Mouse (Mus musculus) stomach, embryonic 15.5 days (tissue): ENCODE results near the gene Wdr82. TPM values are rescaled to one million over a fixed set of nuclear protein-coding genes. Genes with fewer than 3 reads are reported as not detected.
"Not testable (repeated sequence)": the region's sequence is repeated elsewhere in the genome, so short reads cannot be mapped to it uniquely, and the experiment has no call there.

Source experiments
- ATAC-seq: fragments of 200-750 bp; cut with Nextera tagmentation; 2 replicates; pipeline ENCODE4 v1.8.0; 2017; ENCODE audit warnings: low read depth, moderate number of reproducible peaks, moderate TSS enrichment; ENCODE audit not compliant: insufficient read depth, low FRiP score
- H3K27ac ChIP-seq: fragments of 300-500 bp; sonication (generic); 2 replicates; pipeline ENCODE4 v1.5.1; 2015; ENCODE audit warnings: mild to moderate bottlenecking, inconsistent platforms
- H3K27me3 ChIP-seq: fragments of 300-500 bp; sonication (generic); replicated peaks from 2 replicates; pipeline ENCODE4 v1.6.1; 2015; ENCODE audit warnings: inconsistent platforms
- H3K36me3 ChIP-seq: fragments of 300-500 bp; sonication (generic); 2 replicates; pipeline ENCODE4 v1.6.1; 2015; ENCODE audit warnings: inconsistent platforms
- H3K4me1 ChIP-seq: fragments of 300-500 bp; sonication (generic); 2 replicates; pipeline ENCODE4 v1.6.1; 2015; ENCODE audit warnings: inconsistent platforms
- H3K4me2 ChIP-seq: fragments of 300-500 bp; sonication (generic); 2 replicates; pipeline ENCODE4 v1.6.1; 2015; ENCODE audit warnings: mild to moderate bottlenecking, inconsistent platforms
- H3K4me3 ChIP-seq: fragments of 300-500 bp; sonication (generic); replicated peaks from 2 replicates; pipeline ENCODE4 v1.5.1; 2015; ENCODE audit warnings: inconsistent platforms
- H3K9ac ChIP-seq: fragments of 300-500 bp; sonication (generic); 2 replicates; pipeline ENCODE4 v1.6.1; 2015; ENCODE audit warnings: inconsistent platforms
- H3K9me3 ChIP-seq: fragments of 300-500 bp; sonication (generic); 2 replicates; pipeline ENCODE4 v1.6.1; 2016; ENCODE audit warnings: inconsistent platforms
- WGBS: fragments of 180-500 bp; shearing (Covaris S2); methylation state at CpG from one replicate; pipeline ENCODE4 v1.1.7; 2015; 5-methylcytosine and 5-hydroxymethylcytosine counted together
- polyA plus RNA-seq: library from polyadenylated mRNA; unstranded; fragments of >200 nt; fragmentation: Nextera tagmentation; extraction: Ambion mirVana; gene quantifications from 2 replicates; pipeline ENCODE4 v1.2.1, GENCODE M21; 2015

Gene Wdr82
- polyA plus RNA-seq, 1 experiment from 2014 or later = 20.4 TPM

- Histone ChIP-seq H3K36me3 (no peaks in the 10 kb centered on the region), H3K9me3 (no peaks in the 10 kb centered on the region), H3K27me3 (no peaks in the 10 kb centered on the region), H3K27ac (no peak overlapping the region), H3K4me3 (no peak overlapping the region), H3K9ac (no peak overlapping the region), H3K4me2 (no peak overlapping the region), H3K4me1 (0 out of 2 replicates have a peak, but pooled peaks cover 3% of the 10 kb centered on the region)
- 54% methylated on average over 1 of the region's 1 CpGs for WGBS
- ATAC-seq = no peak
These were observed 3.0 kb upstream of the Wdr82 start for GRCm38 (mm10) chr9:106167703-106168102.

- ATAC-seq, H3K27me3 ChIP-seq, H3K27ac ChIP-seq, H3K36me3 ChIP-seq, H3K4me3 ChIP-seq, H3K9me3 ChIP-seq, H3K9ac ChIP-seq, H3K4me2 ChIP-seq: not testable (repeated sequence)
- H3K4me1 ChIP-seq = peaks cover 14% of the 10 kb centered on the region
- WGBS = 89% methylated on average over 1 of the region's 1 CpGs
These were observed 1.7 kb upstream of the Wdr82 start for GRCm38 (mm10) chr9:106169006-106169405.

DNA sequence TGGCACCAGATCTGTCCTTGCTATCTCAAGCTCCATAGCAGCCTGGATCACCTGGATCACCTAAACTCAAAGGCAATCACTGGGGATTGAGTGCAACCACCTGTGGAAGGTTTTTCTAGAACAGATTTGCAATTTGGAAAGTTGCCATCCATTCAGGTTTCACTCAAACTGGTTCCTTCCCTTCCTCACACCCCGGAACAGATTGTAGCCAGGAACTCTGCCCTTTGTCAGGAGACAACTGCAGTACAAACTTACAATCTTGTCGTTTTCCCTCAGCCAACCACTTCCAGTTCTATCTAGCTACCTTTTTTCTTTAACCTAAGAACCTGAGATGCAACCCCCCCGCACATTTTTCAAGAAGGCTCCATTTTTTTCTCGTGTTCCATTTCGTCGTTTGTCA, 811 bp upstream of the Wdr82 start:
- H3K36me3 ChIP-seq = no peaks in the 10 kb centered on the region
- H3K4me1 ChIP-seq = peaks cover 16% of the 10 kb centered on the region
- no peaks in the 10 kb centered on the region for H3K9me3 ChIP-seq
- 31% methylated on average over 6 of the region's 6 CpGs for WGBS
- no peak overlapping the region for H3K9ac ChIP-seq
- peak overlapping the region; percentile 94 for H3K4me2 ChIP-seq
- no peak for ATAC-seq
- peak overlapping the region; percentile 92 for H3K4me3 ChIP-seq
- H3K27ac ChIP-seq = peak overlapping the region; percentile 97; the same call in 1 of the 2 replicates
- no peaks in the 10 kb centered on the region for H3K27me3 ChIP-seq

DNA sequence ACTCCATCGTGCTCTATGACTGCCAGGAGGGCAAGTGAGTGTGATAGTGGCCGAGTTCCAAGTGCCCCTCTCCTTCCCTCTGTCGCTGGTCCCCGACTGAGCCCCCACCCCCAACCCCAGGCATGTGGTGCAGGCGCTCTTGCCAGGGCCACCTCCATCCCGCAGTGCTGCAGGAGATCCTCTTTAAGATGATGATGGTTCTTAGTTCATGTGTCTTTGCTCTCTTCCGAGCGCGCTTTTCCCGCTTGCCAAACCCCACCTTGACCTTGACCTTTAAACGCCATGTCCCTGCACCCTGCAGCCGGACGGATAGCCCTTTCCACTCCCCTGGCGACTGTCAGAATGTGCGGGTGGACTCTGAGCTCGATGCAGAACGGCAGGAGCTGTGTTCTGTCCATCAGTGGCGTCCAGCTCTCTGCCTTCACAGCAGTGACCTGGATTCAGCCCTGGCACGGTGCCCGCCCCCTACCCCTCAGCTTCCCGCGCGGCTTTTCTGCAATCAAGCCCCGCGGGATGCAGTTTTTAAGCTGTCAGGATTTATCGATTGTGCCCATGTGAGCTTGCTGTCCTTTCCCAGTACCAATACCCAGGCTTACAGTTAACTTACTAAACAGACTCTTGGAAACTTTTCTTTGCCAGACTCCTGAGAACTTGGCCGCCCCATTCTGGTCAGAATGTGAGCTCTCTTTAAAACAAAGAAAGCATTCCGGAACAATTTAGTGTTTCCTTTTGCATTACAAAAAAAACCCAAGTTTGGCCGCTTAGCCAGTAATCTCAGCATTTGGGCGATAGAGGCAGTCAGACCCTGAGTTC, 824 bp downstream of the Wdr82 start:
- H3K9ac ChIP-seq = peak overlapping the region; percentile 72
- H3K36me3 ChIP-seq = peaks cover 3% of the 10 kb centered on the region; the same call in 1 of the 2 replicates
- no peaks in the 10 kb centered on the region for H3K27me3 ChIP-seq
- ATAC-seq = peak; percentile 25
- peak overlapping the region; percentile 97 for H3K27ac ChIP-seq
- peak overlapping the region; percentile 61 for H3K4me2 ChIP-seq
- WGBS = under 1% methylated on average over 30 of the region's 30 CpGs
- peak overlapping the region; percentile 92 for H3K4me3 ChIP-seq
- H3K4me1 ChIP-seq = peaks cover 16% of the 10 kb centered on the region
- H3K9me3 ChIP-seq = no peaks in the 10 kb centered on the region

GRCm38 (mm10) chr9:106172527-106172926, 1.8 kb downstream of the Wdr82 start:
- Histone ChIP-seq H3K4me3 (peak overlapping the region; percentile 92), H3K9ac (peak overlapping the region; percentile 72; the same call in 1 of the 2 replicates), H3K4me2 (peak overlapping the region; percentile 61), H3K36me3 (peaks cover 5% of the 10 kb centered on the region; the same call in 1 of the 2 replicates), H3K27me3 (no peaks in the 10 kb centered on the region), H3K4me1 (peaks cover 16% of the 10 kb centered on the region), H3K9me3 (no peaks in the 10 kb centered on the region), H3K27ac (no peak overlapping the region)
- WGBS = 3% methylated on average over 3 of the region's 3 CpGs
- ATAC-seq = no peak

- Histone ChIP-seq H3K27me3 (no peaks in the 10 kb centered on the region), H3K9ac (0 out of 2 replicates have a peak overlapping the region, but pooled peaks have one; percentile 29), H3K4me1 (peaks cover 16% of the 10 kb centered on the region), H3K27ac (no peak overlapping the region), H3K9me3 (no peaks in the 10 kb centered on the region), H3K36me3 (peaks cover 9% of the 10 kb centered on the region; the same call in 1 of the 2 replicates), H3K4me3 (peak overlapping the region; percentile 22), H3K4me2 (peak overlapping the region; percentile 61)
- WGBS = 55% methylated on average over 2 of the region's 2 CpGs
- ATAC-seq = no peak
These were observed 2.6 kb downstream of the Wdr82 start for GRCm38 (mm10) chr9:106173363-106173762.

DNA sequence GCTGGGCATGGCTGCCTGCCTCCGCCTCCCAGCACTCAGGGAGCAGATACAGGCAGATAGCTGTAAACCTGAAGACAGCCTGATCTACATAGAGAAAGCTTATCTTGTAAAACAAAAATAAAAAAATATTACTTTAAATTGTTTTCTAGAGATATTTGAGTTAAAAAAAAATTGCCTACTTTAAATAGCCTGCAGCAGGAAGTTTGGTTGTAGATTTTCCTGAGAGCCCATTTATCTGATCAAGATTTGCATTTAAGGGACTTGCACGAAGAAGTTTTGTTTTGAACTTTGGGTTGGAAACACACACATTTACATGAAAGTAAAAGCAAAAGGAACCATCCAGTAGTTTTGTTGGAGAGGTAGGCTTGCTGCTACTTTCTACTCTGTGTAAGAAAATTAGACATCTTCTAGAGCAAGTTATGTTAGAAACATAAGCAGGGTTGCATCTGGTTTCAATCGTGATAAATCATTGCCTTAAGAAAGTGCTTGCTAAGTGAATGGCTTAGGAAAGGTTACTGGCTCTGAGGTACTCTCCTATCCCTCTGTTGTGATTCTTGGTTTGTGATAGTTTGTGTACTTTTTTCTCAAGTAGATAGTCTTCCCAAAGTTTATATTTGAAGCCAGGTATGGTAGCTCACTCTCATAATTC, 4.9 kb downstream of the Wdr82 start:
- peaks cover 13% of the 10 kb centered on the region for H3K4me1 ChIP-seq
- H3K4me2 ChIP-seq = no peak overlapping the region
- 67% methylated on average over 3 of the region's 3 CpGs for WGBS
- H3K9me3 ChIP-seq = no peaks in the 10 kb centered on the region
- H3K27me3 ChIP-seq = no peaks in the 10 kb centered on the region
- H3K4me3 ChIP-seq = no peak overlapping the region
- no peak overlapping the region for H3K9ac ChIP-seq
- H3K27ac ChIP-seq = no peak overlapping the region
- peaks cover 20% of the 10 kb centered on the region for H3K36me3 ChIP-seq
- no peak for ATAC-seq

GRCm38 (mm10) chr9:106176769-106177168, 6.0 kb downstream of the Wdr82 start:
- Histone ChIP-seq H3K9me3 (no peaks in the 10 kb centered on the region), H3K9ac (no peak overlapping the region), H3K27me3 (no peaks in the 10 kb centered on the region), H3K36me3 (peaks cover 27% of the 10 kb centered on the region), H3K4me2 (no peak overlapping the region), H3K4me1 (peaks cover 13% of the 10 kb centered on the region), H3K4me3 (no peak overlapping the region), H3K27ac (no peak overlapping the region)
- 73% methylated on average over 5 of the region's 5 CpGs for WGBS
- ATAC-seq = no peak

GRCm38 (mm10) chr9:106177799-106178198, 7.1 kb downstream of the Wdr82 start:
- H3K27me3 ChIP-seq = no peaks in the 10 kb centered on the region
- H3K36me3 ChIP-seq = peaks cover 27% of the 10 kb centered on the region
- no peak for ATAC-seq
- H3K4me2 ChIP-seq = no peak overlapping the region
- WGBS = 92% methylated on average over 6 of the region's 6 CpGs
- no peak overlapping the region for H3K9ac ChIP-seq
- no peaks in the 10 kb centered on the region for H3K9me3 ChIP-seq
- no peak overlapping the region for H3K27ac ChIP-seq
- peaks cover 13% of the 10 kb centered on the region for H3K4me1 ChIP-seq
- H3K4me3 ChIP-seq = no peak overlapping the region

- no peak for ATAC-seq
- Histone ChIP-seq H3K27ac (no peak overlapping the region), H3K36me3 (peaks cover 40% of the 10 kb centered on the region), H3K27me3 (no peaks in the 10 kb centered on the region), H3K9me3 (no peaks in the 10 kb centered on the region), H3K4me3 (no peak overlapping the region), H3K4me1 (no peaks in the 10 kb centered on the region), H3K9ac (no peak overlapping the region), H3K4me2 (no peak overlapping the region)
- 89% methylated on average over 2 of the region's 2 CpGs for WGBS
These were observed 8.7 kb downstream of the Wdr82 start for GRCm38 (mm10) chr9:106179454-106179853.

DNA sequence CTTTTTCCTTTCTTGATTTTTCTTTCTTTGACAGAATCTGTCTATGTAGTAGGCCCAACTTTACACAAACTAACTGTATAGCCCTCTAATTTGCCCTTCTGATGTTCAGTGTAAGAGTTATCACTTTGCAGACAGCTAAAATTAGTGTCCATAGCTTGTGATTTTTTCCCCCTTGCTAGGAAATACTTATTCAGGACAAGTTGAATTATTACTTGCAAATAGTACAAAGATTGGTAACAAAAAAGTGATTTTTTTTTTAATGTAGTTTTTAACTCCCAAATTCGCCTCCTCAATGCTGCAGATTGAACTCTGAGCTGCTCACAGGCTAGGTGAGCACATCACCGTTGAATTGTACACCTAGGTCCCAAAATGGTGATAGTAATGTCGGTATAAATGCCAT, 9.2 kb downstream of the Wdr82 start:
- H3K9me3 ChIP-seq = no peaks in the 10 kb centered on the region
- H3K27me3 ChIP-seq = no peaks in the 10 kb centered on the region
- H3K36me3 ChIP-seq = peaks cover 45% of the 10 kb centered on the region
- no peak overlapping the region for H3K4me3 ChIP-seq
- H3K4me1 ChIP-seq = no peaks in the 10 kb centered on the region
- no peak overlapping the region for H3K4me2 ChIP-seq
- no peak overlapping the region for H3K27ac ChIP-seq
- WGBS = 92% methylated on average over 3 of the region's 3 CpGs
- H3K9ac ChIP-seq = no peak overlapping the region
- ATAC-seq = no peak

DNA sequence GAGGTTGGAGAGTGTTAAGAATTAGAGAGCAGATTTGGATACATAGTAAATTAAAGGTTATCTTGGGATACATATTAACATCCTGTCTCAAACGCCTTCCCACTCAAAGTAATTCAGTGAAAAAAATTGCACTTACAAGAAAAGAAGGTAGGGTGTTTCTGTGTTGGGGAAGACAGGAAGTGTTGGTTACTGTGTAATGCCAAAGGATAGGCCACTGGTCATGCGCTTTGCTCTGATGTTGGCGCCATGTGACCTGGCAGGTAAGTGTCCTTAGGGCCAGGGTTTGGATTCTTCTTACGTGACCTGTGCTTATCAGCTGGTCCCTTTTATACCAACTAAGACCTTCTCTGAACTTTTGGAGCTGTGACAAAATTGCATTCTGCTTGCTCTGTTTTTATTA, 11.4 kb downstream of the Wdr82 start:
- no peak for ATAC-seq
- no peak overlapping the region for H3K27ac ChIP-seq
- H3K36me3 ChIP-seq = peaks cover 57% of the 10 kb centered on the region
- no peak overlapping the region for H3K4me2 ChIP-seq
- 87% methylated on average over 4 of the region's 4 CpGs for WGBS
- H3K9ac ChIP-seq = no peak overlapping the region
- H3K27me3 ChIP-seq = no peaks in the 10 kb centered on the region
- H3K4me1 ChIP-seq = no peaks in the 10 kb centered on the region
- H3K4me3 ChIP-seq = no peak overlapping the region
- H3K9me3 ChIP-seq = no peaks in the 10 kb centered on the region
